Mouse (Mus musculus) hindbrain, embryonic 10.5 days (tissue): ENCODE data around the gene 4930519G04Rik. TPM values are rescaled to one million over a fixed set of nuclear protein-coding genes. Genes with fewer than 3 reads are reported as not detected.
"Not testable (repeated sequence)": the region's sequence is repeated elsewhere in the genome, so short reads cannot be mapped to it uniquely, and the experiment has no call there.

Experiments used
- DNase-seq: peaks from one replicate; pipeline ENCODE4 v3.0.0-alpha.2; 2017; ENCODE audit warnings: low spot score
- H3K27ac ChIP-seq: fragments of 300-500 bp; sonication (generic); 2 replicates; pipeline ENCODE4 v1.5.1; 2016; ENCODE audit warnings: mild to moderate bottlenecking, moderate library complexity
- H3K27me3 ChIP-seq: fragments of 300-500 bp; sonication (generic); 2 replicates; pipeline ENCODE4 v1.6.1; 2016; ENCODE audit warnings: mild to moderate bottlenecking; ENCODE audit not compliant: poor library complexity, insufficient read depth, severe bottlenecking
- H3K36me3 ChIP-seq: fragments of 300-500 bp; sonication (generic); 2 replicates; pipeline ENCODE4 v1.6.1; 2016; ENCODE audit warnings: mild to moderate bottlenecking, moderate library complexity
- H3K4me1 ChIP-seq: fragments of 300-500 bp; sonication (generic); replicated peaks from 2 replicates; pipeline ENCODE4 v1.6.1; 2016; ENCODE audit warnings: mild to moderate bottlenecking
- H3K4me3 ChIP-seq: fragments of 300-500 bp; sonication (generic); 2 replicates; pipeline ENCODE4 v1.5.1; 2016; ENCODE audit warnings: mild to moderate bottlenecking, moderate library complexity
- H3K9me3 ChIP-seq: fragments of 300-500 bp; sonication (generic); 2 replicates; pipeline ENCODE4 v1.6.1; 2016; ENCODE audit warnings: mild to moderate bottlenecking, moderate library complexity
- WGBS: fragments of 180-500 bp; shearing (Covaris S2); methylation state at CpG from one replicate; pipeline ENCODE4 v1.1.7; 2016; 5-methylcytosine and 5-hydroxymethylcytosine counted together
- polyA plus RNA-seq: library from polyadenylated mRNA; unstranded; fragments of >200 nt; fragmentation: Nextera tagmentation; extraction: Ambion mirVana; gene quantifications from 2 replicates; pipeline ENCODE4 v1.2.1, GENCODE M21; 2016

4930519G04Rik gene
- not detected in 2 replicates for polyA plus RNA-seq

GRCm38 (mm10) chr5:114853364-114853763 is at the start of gene 4930519G04Rik:
4930519G04Rik (plus strand) TSS chr5:114853664.
- not testable (repeated sequence) for H3K9me3 ChIP-seq, H3K4me1 ChIP-seq, DNase-seq, H3K27ac ChIP-seq, H3K4me3 ChIP-seq, H3K36me3 ChIP-seq
- WGBS: 77% methylated on average over 3 of the region's 5 CpGs
- H3K27me3 ChIP-seq: peaks cover 12% of the 10 kb centered on the region

GRCm38 (mm10) chr5:114804335-114804734 is 49.1 kb upstream of the 4930519G04Rik start:
- no peak overlapping the region for H3K4me3 ChIP-seq
- no peak for DNase-seq
- WGBS: 84% methylated on average over 13 of the region's 13 CpGs
- H3K4me1 ChIP-seq: peaks cover 21% of the 10 kb centered on the region
- no peaks in the 10 kb centered on the region for H3K9me3 ChIP-seq
- no peaks in the 10 kb centered on the region for H3K27me3 ChIP-seq
- H3K27ac ChIP-seq: no peak overlapping the region
- peaks cover 100% of the 10 kb centered on the region for H3K36me3 ChIP-seq

- no peaks in the 10 kb centered on the region for H3K27me3 ChIP-seq
- DNase-seq: no peak
- no peak overlapping the region for H3K27ac ChIP-seq
- no peak overlapping the region for H3K4me3 ChIP-seq
- H3K36me3 ChIP-seq: peaks cover 100% of the 10 kb centered on the region
- no peaks in the 10 kb centered on the region for H3K9me3 ChIP-seq
- 41% methylated on average over 3 of the region's 3 CpGs for WGBS
- peaks cover 27% of the 10 kb centered on the region for H3K4me1 ChIP-seq
These were observed 48.5 kb upstream of the 4930519G04Rik start for GRCm38 (mm10) chr5:114804958-114805357.

- 84% methylated on average over 15 of the region's 15 CpGs for WGBS
- H3K27ac ChIP-seq: no peak overlapping the region
- DNase-seq: no peak
- peaks cover 27% of the 10 kb centered on the region for H3K4me1 ChIP-seq
- no peak overlapping the region for H3K4me3 ChIP-seq
- peaks cover 98% of the 10 kb centered on the region for H3K36me3 ChIP-seq
- H3K27me3 ChIP-seq: no peaks in the 10 kb centered on the region
- H3K9me3 ChIP-seq: no peaks in the 10 kb centered on the region
These were observed 47.8 kb upstream of the 4930519G04Rik start for GRCm38 (mm10) chr5:114805436-114806350.

GRCm38 (mm10) chr5:114806636-114807035 is 46.8 kb upstream of the 4930519G04Rik start:
- H3K27me3 ChIP-seq: no peaks in the 10 kb centered on the region
- peaks cover 98% of the 10 kb centered on the region for H3K36me3 ChIP-seq
- H3K4me3 ChIP-seq: no peak overlapping the region
- WGBS: 87% methylated on average over 8 of the region's 8 CpGs
- no peaks in the 10 kb centered on the region for H3K9me3 ChIP-seq
- no peak for DNase-seq
- H3K27ac ChIP-seq: no peak overlapping the region
- H3K4me1 ChIP-seq: peaks cover 20% of the 10 kb centered on the region

GRCm38 (mm10) chr5:114807063-114807462 is 46.4 kb upstream of the 4930519G04Rik start:
- Histone ChIP-seq H3K36me3 (peaks cover 96% of the 10 kb centered on the region), H3K4me1 (peaks cover 18% of the 10 kb centered on the region)
- DNase-seq: no peak

GRCm38 (mm10) chr5:114807468-114807867 is 46.0 kb upstream of the 4930519G04Rik start:
- H3K27me3 ChIP-seq: no peaks in the 10 kb centered on the region
- no peak overlapping the region for H3K27ac ChIP-seq
- no peak overlapping the region for H3K4me3 ChIP-seq
- H3K9me3 ChIP-seq: no peaks in the 10 kb centered on the region
- DNase-seq: no peak
- peaks cover 22% of the 10 kb centered on the region for H3K4me1 ChIP-seq
- H3K36me3 ChIP-seq: peaks cover 95% of the 10 kb centered on the region
- WGBS: 25% methylated on average over 8 of the region's 8 CpGs

More at GRCm38 (mm10) chr5:114807063-114807462, 46.4 kb upstream of the 4930519G04Rik start:
- WGBS: 43% methylated on average over 9 of the region's 9 CpGs
- Histone ChIP-seq H3K27me3 (no peaks in the 10 kb centered on the region), H3K4me3 (no peak overlapping the region), H3K9me3 (no peaks in the 10 kb centered on the region), H3K27ac (no peak overlapping the region)

- WGBS: 65% methylated on average over 6 of the region's 6 CpGs
- Histone ChIP-seq H3K36me3 (peaks cover 95% of the 10 kb centered on the region), H3K27ac (no peak overlapping the region), H3K27me3 (no peaks in the 10 kb centered on the region), H3K4me1 (peaks cover 26% of the 10 kb centered on the region), H3K9me3 (no peaks in the 10 kb centered on the region), H3K4me3 (no peak overlapping the region)
- no peak for DNase-seq
These were observed 45.6 kb upstream of the 4930519G04Rik start for GRCm38 (mm10) chr5:114807893-114808292.

- DNase-seq: no peak
- Histone ChIP-seq H3K4me3 (no peak overlapping the region), H3K27me3 (no peaks in the 10 kb centered on the region), H3K9me3 (no peaks in the 10 kb centered on the region), H3K36me3 (peaks cover 91% of the 10 kb centered on the region), H3K27ac (no peak overlapping the region), H3K4me1 (peaks cover 27% of the 10 kb centered on the region)
- WGBS: 82% methylated on average over 8 of the region's 8 CpGs
These were observed 45.1 kb upstream of the 4930519G04Rik start for GRCm38 (mm10) chr5:114808385-114808784.

GRCm38 (mm10) chr5:114809181-114809756 is 44.2 kb upstream of the 4930519G04Rik start:
- no peaks in the 10 kb centered on the region for H3K9me3 ChIP-seq
- H3K27ac ChIP-seq: no peak overlapping the region
- peaks cover 27% of the 10 kb centered on the region for H3K4me1 ChIP-seq
- 77% methylated on average over 10 of the region's 10 CpGs for WGBS
- H3K36me3 ChIP-seq: peaks cover 82% of the 10 kb centered on the region
- no peaks in the 10 kb centered on the region for H3K27me3 ChIP-seq
- no peak for DNase-seq
- no peak overlapping the region for H3K4me3 ChIP-seq

GRCm38 (mm10) chr5:114809826-114810225 is 43.6 kb upstream of the 4930519G04Rik start:
- H3K27me3 ChIP-seq: no peaks in the 10 kb centered on the region
- no peak for DNase-seq
- peaks cover 25% of the 10 kb centered on the region for H3K4me1 ChIP-seq
- 92% methylated on average over 5 of the region's 5 CpGs for WGBS
- no peak overlapping the region for H3K4me3 ChIP-seq
- H3K9me3 ChIP-seq: no peaks in the 10 kb centered on the region
- no peak overlapping the region for H3K27ac ChIP-seq
- peaks cover 76% of the 10 kb centered on the region for H3K36me3 ChIP-seq

GRCm38 (mm10) chr5:114813525-114814181 is 39.8 kb upstream of the 4930519G04Rik start:
- Histone ChIP-seq H3K9me3 (no peaks in the 10 kb centered on the region), H3K27ac (peak overlapping the region; percentile 93), H3K27me3 (no peaks in the 10 kb centered on the region), H3K4me3 (peak overlapping the region; percentile 90), H3K36me3 (peaks cover 42% of the 10 kb centered on the region), H3K4me1 (peaks cover 32% of the 10 kb centered on the region)
- under 1% methylated on average over 50 of the region's 50 CpGs for WGBS
- peak; percentile 91 for DNase-seq
